In genomic region chr8:86254680-86255079, GRCm38 (mm10) we compare ENCODE assay signal across 24 mouse cellular contexts.
A peak's percentile ranks its signal among the peaks of the same experiment; 100 is the strongest.
DNase-seq lines count a peak whose midpoint lies in the region; ATAC-seq and TF ChIP-seq lines count a peak whose summit lies in the region.
"Had no signal": no experiment of that assay in that cellular context is flagged by ENCODE, and none has a peak within 500 bp of the region (broad histone marks: within the 10 kb centered on the region; RNA-seq: fewer than 3 reads in every experiment).

No protein-coding gene starts in this region.

- DNase-seq in forebrain, embryonic 14.5 days (ENCODE audit: low spot score) = peak; percentile 16
- DNase-seq in liver, adult 2 months (ENCODE audit: extremely low read depth, low read depth, low spot score) = peak; percentile 5
- DNase-seq in liver, embryonic 11.5 days (ENCODE audit: low spot score) = no peak
- peak; percentile 7 for DNase-seq in forelimb bud, embryonic 11.5 days (ENCODE audit: low read depth, low spot score)
- peak; percentile 19 for DNase-seq in large intestine, adult 2 months (ENCODE audit: low read depth, low spot score)
- DNase-seq: adrenal gland, postnatal 25 days; B cell, adult 2 months; cerebellum, postnatal 14 days; heart, adult 2 months; heart, postnatal 10 days; kidney, adult 11 months; kidney, postnatal 36 days; liver, embryonic 13.5 days; lung, adult 18-20 months; lung, postnatal 10 days; retina, postnatal 1 day; right cerebral cortex, postnatal 14 days had no signal

- H3K4me1 ChIP-seq in forebrain, embryonic 14.5 days (ENCODE audit: control insufficient read depth, insufficient read depth, low read length) = no peaks in the 10 kb centered on the region
- no peaks in the 10 kb centered on the region for H3K4me1 ChIP-seq in forebrain, embryonic 15.5 days
- H3K4me1 ChIP-seq in liver, adult 2 months (ENCODE audit: control insufficient read depth, insufficient read depth, low read length) = no peaks in the 10 kb centered on the region
- no peaks in the 10 kb centered on the region for H3K4me1 ChIP-seq in liver, embryonic 11.5 days (replicated peaks; ENCODE audit: control insufficient read depth, insufficient read depth, low read length)
- H3K4me1 ChIP-seq: liver, embryonic 13.5 days had no signal

- no peak overlapping the region for H3K4me2 ChIP-seq in forebrain, embryonic 14.5 days (ENCODE audit: low read length)
- no peak overlapping the region for H3K4me2 ChIP-seq in forebrain, embryonic 15.5 days (replicated peaks)
- no peak overlapping the region for H3K4me2 ChIP-seq in liver, embryonic 11.5 days
- H3K4me2 ChIP-seq: forebrain, embryonic 13.5 days; heart, embryonic 13.5 days; limb, embryonic 13.5 days; liver, embryonic 13.5 days; neural tube, embryonic 13.5 days had no signal

- no peak for TF ChIP-seq POLR2A in liver, adult 2 months (IDR thresholded peaks at IDR 0.05; ENCODE audit: extremely low read depth, insufficient read depth, low read length)

- H3K4me3 ChIP-seq in forebrain, embryonic 14.5 days (ENCODE audit: low read depth, low read length) = no peak overlapping the region
- no peak overlapping the region for H3K4me3 ChIP-seq in forebrain, embryonic 15.5 days
- no peak overlapping the region for H3K4me3 ChIP-seq in liver, adult 2 months (ENCODE audit: insufficient read depth, low read depth, low read length)
- H3K4me3 ChIP-seq in liver, embryonic 11.5 days (ENCODE audit: low read depth, low read length) = no peak overlapping the region
- H3K4me3 ChIP-seq: forebrain, embryonic 13.5 days; heart, adult 2 months; heart, embryonic 13.5 days; limb, embryonic 13.5 days; liver, embryonic 13.5 days; neural tube, embryonic 13.5 days had no signal

- H3K9me3 ChIP-seq in forebrain, embryonic 14.5 days (replicated peaks; ENCODE audit: control insufficient read depth, low read length) = no peaks in the 10 kb centered on the region
- H3K9me3 ChIP-seq in forebrain, embryonic 15.5 days = no peaks in the 10 kb centered on the region
- H3K9me3 ChIP-seq in liver, embryonic 11.5 days (ENCODE audit: control insufficient read depth, low read length) = no peaks in the 10 kb centered on the region
- H3K9me3 ChIP-seq: forebrain, embryonic 13.5 days; heart, embryonic 13.5 days; limb, embryonic 13.5 days; liver, embryonic 13.5 days; neural tube, embryonic 13.5 days had no signal

- WGBS in forebrain, embryonic 14.5 days = 62% methylated on average over 1 of the region's 1 CpGs
- WGBS in forebrain, embryonic 15.5 days = 68% methylated on average over 1 of the region's 1 CpGs
- 61% methylated on average over 1 of the region's 1 CpGs for WGBS in liver, adult 2 months
- 50% methylated on average over 1 of the region's 1 CpGs for WGBS in liver, embryonic 11.5 days
- WGBS in large intestine, adult 2 months = 6% methylated on average over 1 of the region's 1 CpGs

- H3K36me3 ChIP-seq in forebrain, embryonic 14.5 days (ENCODE audit: control insufficient read depth, insufficient read depth, low read length) = no peaks in the 10 kb centered on the region
- no peaks in the 10 kb centered on the region for H3K36me3 ChIP-seq in forebrain, embryonic 15.5 days
- no peaks in the 10 kb centered on the region for H3K36me3 ChIP-seq in liver, adult 2 months (ENCODE audit: control insufficient read depth, insufficient read depth, low read length)
- H3K36me3 ChIP-seq in liver, embryonic 11.5 days (ENCODE audit: control insufficient read depth, insufficient read depth, low read length) = no peaks in the 10 kb centered on the region
- H3K36me3 ChIP-seq: heart, embryonic 13.5 days; limb, embryonic 13.5 days; liver, embryonic 13.5 days; neural tube, embryonic 13.5 days had no signal

- no peak overlapping the region for H3K9ac ChIP-seq in forebrain, embryonic 14.5 days (ENCODE audit: low read length)
- H3K9ac ChIP-seq in forebrain, embryonic 15.5 days (replicated peaks) = no peak overlapping the region
- no peak overlapping the region for H3K9ac ChIP-seq in liver, adult 2 months (ENCODE audit: low read depth, low read length)
- H3K9ac ChIP-seq in liver, embryonic 11.5 days (ENCODE audit: low read depth, low read length) = no peak overlapping the region
- H3K9ac ChIP-seq: forebrain, embryonic 13.5 days; heart, embryonic 13.5 days; limb, embryonic 13.5 days; liver, embryonic 13.5 days; neural tube, embryonic 13.5 days had no signal

- no peak overlapping the region for H3K27ac ChIP-seq in forebrain, embryonic 14.5 days (ENCODE audit: low read depth, low read length)
- H3K27ac ChIP-seq in forebrain, embryonic 15.5 days (replicated peaks) = no peak overlapping the region
- no peak overlapping the region for H3K27ac ChIP-seq in liver, adult 2 months (replicated peaks; ENCODE audit: insufficient read depth, low read depth, low read length)
- H3K27ac ChIP-seq in liver, embryonic 11.5 days (ENCODE audit: low read depth, low read length) = no peak overlapping the region
- H3K27ac ChIP-seq: forebrain, embryonic 13.5 days; heart, adult 2 months; heart, embryonic 13.5 days; limb, embryonic 13.5 days; liver, embryonic 13.5 days; macrophage; neural tube, embryonic 13.5 days had no signal

- no peaks in the 10 kb centered on the region for H3K79me2 ChIP-seq in liver, adult 2 months (ENCODE audit: control insufficient read depth, insufficient read depth, low read length)

- ATAC-seq in forebrain, embryonic 14.5 days = no peak
- no peak for ATAC-seq in forebrain, embryonic 15.5 days (replicated peaks)
- no peak for ATAC-seq in liver, embryonic 11.5 days (replicated peaks; ENCODE audit: low FRiP score)
- ATAC-seq: forebrain, embryonic 13.5 days; hindbrain, embryonic 16.5 days had no signal

- no peak for TF ChIP-seq CTCF in liver, adult 2 months (IDR thresholded peaks at IDR 0.05; ENCODE audit: low read depth, low read length)

- no peaks in the 10 kb centered on the region for H3K27me3 ChIP-seq in forebrain, embryonic 14.5 days (replicated peaks; ENCODE audit: control insufficient read depth, insufficient read depth, low read length)
- no peaks in the 10 kb centered on the region for H3K27me3 ChIP-seq in forebrain, embryonic 15.5 days
- H3K27me3 ChIP-seq in liver, adult 2 months (ENCODE audit: control insufficient read depth, insufficient read depth, low read length) = no peaks in the 10 kb centered on the region
- no peaks in the 10 kb centered on the region for H3K27me3 ChIP-seq in liver, embryonic 11.5 days (replicated peaks; ENCODE audit: control insufficient read depth, insufficient read depth, low read length)
- H3K27me3 ChIP-seq: forebrain, embryonic 13.5 days; heart, embryonic 13.5 days; limb, embryonic 13.5 days; liver, embryonic 13.5 days; neural tube, embryonic 13.5 days had no signal
